Mouse (Mus musculus) layer of hippocampus, postnatal 36 days (tissue): Measurements from ENCODE around the gene Slc17a8. TPM values are rescaled to one million over a fixed set of nuclear protein-coding genes. Genes with fewer than 3 reads are reported as not detected.
"Not testable (repeated sequence)": the region's sequence is repeated elsewhere in the genome, so short reads cannot be mapped to it uniquely, and the experiment has no call there.

ENCODE experiments used
- DNase-seq, 2 experiments: peaks; one replicate each; pipeline ENCODE4 v3.0.0; 2022
- total RNA-seq, 2 experiments: library from RNA; stranded (reverse); gene quantifications; 2 replicates each; pipeline ENCODE4 v1.2.3; 2021

Gene Slc17a8
- total RNA-seq, 2 experiments from 2014 or later, result 3.2 to 3.9 TPM

GRCm38 (mm10) chr10:89589877-89590276 is 31.2 kb downstream of the Slc17a8 start:
- DNase-seq, result no peak

DNA sequence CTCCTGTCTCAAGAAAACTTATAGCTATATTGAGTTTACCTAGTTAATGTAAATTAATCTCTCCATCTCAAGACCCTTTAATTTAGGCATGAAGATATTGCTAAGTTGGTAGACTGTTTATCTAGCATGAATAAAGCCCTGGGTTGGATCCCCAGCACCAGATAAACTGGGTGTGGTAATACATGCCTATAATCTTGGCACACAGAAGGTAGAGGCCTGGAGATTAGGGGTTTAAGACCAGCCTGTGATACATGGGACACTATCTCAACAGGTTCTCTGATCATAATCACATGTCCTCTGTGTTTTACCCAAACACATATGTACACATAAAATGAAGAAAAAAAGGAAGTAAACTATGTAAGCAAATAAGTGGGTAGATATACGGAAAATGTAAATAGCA is 32.3 kb downstream of the Slc17a8 start:
- no peak for DNase-seq

DNA sequence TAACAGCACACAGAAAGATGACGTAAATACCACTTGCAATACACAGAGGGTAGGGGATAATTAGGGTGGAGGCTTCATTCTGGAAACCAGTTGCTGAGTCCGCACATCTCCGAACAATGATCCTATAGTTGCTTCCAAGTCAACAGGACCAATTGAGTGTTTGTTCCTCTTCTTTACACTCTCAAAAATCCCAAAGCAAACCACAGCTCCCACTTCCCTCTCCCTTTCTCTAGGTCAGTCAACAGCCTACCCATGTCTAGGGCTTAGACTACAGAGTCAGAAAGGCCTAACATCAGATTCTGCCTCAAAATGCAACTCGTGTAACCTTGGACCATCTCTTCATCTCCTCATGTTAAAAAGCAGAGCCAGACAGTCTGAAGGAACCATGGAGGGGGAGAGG is 36.3 kb downstream of the Slc17a8 start:
- DNase-seq, result no peak

GRCm38 (mm10) chr10:89578801-89579200 is 42.3 kb downstream of the Slc17a8 start:
- no peak for DNase-seq

- no peak for DNase-seq
These were observed 43.4 kb downstream of the Slc17a8 start for GRCm38 (mm10) chr10:89577666-89578065.

DNA sequence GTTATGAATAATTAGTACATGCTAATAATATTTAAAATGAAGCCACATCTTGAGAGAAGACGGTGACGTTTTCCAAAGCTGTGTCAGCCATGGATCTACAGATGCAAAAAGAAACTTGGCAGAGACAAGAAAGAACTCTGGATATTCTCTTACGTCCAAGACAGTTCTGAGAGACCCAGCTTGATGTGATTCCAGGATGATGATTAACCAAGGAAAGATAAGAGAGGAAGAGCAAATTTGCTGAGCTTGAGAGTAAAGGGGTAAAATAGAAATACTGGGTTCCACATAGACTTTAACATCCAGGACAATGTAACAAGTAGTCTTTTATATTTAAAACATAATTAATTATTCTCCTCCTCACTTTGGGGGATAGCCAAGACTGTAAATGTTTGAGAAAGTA is 47.6 kb downstream of the Slc17a8 start:
- DNase-seq, result no peak

DNA sequence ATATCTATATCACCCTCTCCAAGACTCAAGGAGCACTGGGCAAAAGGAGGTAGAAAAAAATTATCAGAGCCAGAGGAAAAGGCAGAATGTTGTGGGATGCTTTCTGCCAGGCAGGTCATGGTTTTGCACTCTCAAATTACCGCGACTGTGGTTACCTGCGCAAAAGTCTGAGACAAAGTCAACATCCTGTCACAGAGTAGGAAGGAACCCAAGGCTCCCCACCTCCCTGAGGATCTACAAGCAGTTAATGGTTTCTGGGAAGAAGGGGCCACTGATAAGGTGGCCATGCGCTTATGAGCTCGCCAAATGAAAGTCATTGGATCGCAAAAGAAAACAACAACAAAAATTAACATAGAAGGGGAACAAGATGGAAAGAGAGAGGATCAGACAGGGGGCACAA is 48.1 kb downstream of the Slc17a8 start:
- no peak for DNase-seq

DNA sequence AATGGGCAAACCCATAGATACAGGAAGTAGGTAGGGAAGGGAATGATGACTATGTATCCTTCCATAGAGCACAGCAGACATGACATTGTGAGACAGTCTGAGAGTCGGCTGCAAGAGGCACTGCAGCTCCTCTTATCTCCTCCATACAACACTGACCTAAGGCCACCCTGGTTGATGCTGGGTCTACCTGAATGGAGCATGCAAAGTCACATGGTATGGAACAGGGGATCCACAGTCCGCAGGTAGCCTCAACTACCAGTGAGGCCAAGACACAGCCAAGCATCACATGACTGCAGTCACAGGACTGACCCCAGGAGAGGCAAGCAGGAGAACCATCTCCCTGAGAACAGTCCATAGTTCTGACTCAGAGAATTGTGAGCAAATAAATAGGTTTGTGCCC is 53.7 kb downstream of the Slc17a8 start:
- DNase-seq, result no peak

GRCm38 (mm10) chr10:89565301-89566022 is 55.6 kb downstream of the Slc17a8 start:
- no peak for DNase-seq

DNA sequence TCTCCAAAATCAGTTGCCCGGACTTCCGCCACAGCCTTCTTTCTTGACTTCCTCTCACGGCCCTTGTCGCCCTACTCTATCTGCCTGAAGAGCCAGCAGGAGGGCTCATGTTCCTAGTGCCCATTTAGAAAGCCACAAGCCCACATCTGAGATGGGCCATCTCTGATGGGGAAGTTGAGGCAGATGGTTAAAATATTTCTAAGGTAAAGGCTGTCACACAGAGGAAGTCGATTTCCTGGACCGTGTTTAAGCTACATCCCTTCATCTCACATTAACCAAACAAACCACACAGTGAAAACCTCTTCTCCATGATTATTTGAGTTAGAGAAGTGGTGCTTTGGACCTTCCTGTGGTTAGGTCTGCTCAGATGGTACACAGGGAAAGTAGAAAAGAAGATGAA is 58.9 kb downstream of the Slc17a8 start:
- no peak for DNase-seq

DNA sequence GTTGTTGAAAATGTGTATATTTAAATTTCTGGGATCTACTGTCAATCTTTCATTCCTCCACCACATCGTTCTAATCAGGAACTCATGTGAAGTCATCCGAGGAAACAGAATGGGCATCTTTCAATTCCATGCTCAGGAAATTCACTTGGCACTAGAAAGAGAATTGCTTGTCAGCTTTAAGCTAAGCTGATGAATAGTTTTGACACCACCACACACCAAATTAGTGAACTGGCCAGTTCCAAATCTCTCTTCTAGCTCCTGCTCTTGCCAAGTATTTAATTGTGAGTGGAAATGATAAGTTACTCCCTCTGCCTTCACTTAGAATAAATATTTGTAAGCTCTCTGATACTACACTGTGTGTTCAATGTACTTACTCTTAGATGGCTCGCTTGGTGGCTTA is 61.7 kb downstream of the Slc17a8 start:
- DNase-seq, result no peak

DNA sequence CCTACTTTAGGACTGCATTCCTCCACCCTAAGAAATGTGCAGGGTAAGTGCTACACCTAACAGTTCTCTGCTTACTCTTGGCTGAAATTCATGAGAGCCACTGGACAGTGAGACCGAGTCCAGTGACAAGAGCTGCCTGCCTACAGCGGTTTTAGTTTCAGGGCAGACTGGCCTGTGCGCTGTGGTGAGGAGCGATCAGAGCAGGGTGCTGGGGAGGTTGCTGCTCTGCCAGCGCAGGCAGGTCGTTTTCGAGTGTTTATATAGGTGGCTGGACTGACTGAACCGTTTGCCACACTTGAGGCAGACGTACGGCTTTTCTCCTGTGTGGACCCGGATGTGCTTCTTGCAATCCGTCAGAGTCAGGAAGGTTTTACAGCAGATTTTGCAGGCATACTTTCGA is 66.2 kb downstream of the Slc17a8 start:
- not testable (repeated sequence) for DNase-seq

GRCm38 (mm10) chr10:89553855-89554254 is 67.2 kb downstream of the Slc17a8 start:
- not testable (repeated sequence) for DNase-seq

DNA sequence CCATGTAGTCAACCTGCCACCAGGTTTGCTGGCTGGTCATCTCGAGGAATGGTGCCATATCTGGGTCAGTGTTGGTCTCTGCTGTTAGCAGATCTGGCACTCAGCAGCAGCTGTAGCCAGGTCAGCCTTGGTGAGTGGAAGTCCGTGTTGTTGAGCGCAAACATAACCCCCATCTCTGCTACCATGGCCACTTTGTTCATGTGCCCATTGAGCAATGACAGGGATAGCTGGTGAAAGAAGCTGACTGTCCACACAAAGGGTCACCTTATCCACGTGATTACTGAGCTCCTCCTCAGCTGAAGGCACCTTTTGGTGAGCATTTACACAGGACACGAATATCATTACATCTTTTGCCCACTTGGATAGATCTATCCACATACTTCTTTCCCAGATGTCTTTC is 68.0 kb downstream of the Slc17a8 start:
- no peak for DNase-seq

DNA sequence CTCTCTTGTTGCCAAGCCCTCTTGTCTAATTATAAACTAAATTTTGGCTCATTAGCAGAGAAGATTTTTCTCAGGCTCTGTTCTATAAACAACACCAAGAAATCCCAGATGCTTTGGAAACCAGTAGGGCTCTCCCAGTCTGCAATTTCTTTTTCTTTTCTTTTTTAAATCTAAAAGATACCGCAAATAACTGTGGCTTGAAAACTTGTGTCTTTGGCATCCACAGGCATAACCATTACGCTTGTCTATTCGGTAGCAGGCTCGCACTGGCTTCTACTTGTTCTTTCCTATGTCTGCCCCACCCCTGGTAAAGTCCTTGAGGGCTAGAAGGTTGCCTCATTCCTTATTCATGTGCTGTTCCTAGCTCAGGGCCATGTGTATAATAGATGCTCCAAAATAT is 69.4 kb downstream of the Slc17a8 start:
- no peak for DNase-seq

GRCm38 (mm10) chr10:89548028-89548427 is 73.0 kb downstream of the Slc17a8 start:
- DNase-seq, result no peak

DNA sequence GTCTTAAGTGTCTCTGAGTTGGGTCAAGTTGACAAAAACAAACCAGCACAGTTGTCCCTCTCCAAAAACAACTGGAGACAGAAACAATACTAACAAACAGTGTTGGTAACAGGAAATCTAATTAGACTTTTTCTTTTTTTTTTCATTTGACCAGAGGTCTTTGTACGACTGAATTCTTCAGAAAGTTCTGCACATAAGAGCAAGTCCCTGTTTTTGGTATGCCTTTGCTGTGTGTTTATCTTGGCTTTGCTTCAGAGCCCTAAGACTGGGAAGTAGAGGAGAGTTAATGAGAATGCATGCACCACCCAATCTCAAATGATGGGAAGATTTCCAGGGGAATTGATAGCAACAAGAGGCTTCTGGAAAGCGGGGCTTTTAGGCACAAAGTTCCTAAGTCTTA is 74.1 kb downstream of the Slc17a8 start:
- no peak for DNase-seq

DNA sequence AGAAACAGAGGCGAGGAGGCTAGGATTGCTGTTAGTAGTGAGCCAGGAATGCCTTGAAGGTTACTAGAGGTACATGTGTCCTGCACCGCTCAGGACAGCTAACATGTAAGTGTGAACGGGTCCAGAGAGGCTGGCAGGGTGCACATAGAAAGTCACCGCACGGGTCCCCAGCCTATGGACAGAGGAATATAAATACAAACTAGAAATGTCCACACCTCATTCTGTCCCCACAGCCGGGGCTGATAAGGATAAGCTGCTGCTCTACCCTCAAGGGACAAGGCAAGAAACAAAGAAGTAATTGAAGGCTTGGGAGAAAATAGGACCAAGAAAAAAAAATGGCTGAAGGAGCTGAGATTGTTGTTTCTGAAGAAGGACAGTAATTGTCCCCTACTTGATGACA is 77.2 kb downstream of the Slc17a8 start:
- DNase-seq, result no peak

GRCm38 (mm10) chr10:89542321-89542720 is 78.7 kb downstream of the Slc17a8 start:
- DNase-seq, result no peak

DNA sequence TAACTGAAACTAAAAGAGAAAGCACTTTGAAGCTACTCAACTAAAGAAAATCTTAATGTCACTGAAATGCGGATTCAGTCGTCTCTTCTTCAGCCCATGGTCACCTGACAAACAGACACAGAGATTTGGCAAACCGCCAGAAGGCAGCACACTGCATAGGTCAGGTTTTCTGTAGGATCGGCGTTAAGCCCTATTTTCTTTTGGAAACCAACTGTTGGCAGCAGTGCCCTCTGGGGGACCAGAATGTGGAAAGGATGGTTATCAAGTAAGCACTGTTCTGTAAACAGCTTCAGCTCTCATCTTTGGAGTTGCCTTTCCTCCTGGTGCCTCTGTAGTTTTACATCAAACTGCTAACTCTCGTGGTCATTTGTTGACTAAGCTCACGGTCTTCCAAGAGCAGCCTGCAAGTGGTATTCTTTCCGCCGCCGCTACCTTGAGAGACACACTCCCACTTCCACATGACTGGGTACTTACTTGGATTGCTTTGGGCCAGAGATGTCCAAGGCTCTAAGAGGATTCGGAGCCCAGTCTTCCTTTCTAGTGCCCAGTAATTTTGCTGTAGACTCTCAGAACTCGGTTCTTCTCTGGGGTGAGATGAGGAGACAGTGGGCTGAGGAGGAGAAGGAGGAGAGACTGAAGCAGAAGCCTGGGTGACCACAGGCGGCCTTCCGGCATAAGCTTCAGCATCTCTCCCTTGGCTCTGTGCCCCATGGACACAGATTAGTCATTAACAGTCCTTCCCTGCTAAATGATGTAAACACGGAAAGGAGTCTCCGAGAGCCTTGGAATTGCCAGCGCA is 87.9 kb downstream of the Slc17a8 start, which contains the start of gene Nr1h4:
TSS of gene Nr1h4 (minus strand) at position 657 of the 799 bp plus-strand sequence.
- DNase-seq, result no peak

DNA sequence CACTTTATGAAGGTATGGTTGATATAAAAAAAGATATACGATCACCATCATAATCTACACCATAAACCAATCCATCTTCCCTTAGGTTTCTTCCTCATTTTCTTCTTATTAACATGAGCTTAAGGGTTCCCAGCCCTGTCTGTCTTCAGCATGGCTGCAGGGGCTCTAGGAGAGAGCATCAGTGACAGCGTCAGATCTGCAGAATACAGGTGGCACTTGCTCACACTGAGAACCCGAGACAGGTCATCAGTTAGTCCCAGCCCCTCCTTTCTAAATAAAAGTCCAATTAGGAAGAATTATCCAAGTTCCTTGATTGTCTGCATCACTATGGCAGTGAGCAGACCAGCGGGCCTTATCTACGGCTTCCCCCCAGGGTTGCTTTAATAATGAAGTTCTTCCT is 88.6 kb downstream of the Slc17a8 start:
- DNase-seq, result no peak

DNA sequence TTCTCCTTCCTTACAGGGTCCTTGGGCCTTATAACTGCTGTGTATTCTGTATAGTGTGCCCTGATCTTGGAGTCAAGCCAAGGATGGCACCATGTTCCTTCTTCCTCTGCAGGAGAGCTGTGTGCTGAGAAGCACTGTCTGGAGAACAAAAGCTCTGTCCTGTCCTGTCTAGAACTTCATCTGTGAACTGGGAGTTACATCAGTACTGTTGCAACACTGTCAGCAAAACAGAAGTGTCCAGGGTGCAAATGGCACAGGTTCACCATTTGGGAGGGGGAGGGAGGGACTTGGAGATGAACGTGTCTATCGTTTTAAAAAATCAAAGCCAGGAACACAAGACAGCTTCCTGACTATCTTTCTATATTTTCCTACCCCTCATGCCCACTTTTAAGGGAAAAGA is 89.1 kb downstream of the Slc17a8 start:
- no peak for DNase-seq

DNA sequence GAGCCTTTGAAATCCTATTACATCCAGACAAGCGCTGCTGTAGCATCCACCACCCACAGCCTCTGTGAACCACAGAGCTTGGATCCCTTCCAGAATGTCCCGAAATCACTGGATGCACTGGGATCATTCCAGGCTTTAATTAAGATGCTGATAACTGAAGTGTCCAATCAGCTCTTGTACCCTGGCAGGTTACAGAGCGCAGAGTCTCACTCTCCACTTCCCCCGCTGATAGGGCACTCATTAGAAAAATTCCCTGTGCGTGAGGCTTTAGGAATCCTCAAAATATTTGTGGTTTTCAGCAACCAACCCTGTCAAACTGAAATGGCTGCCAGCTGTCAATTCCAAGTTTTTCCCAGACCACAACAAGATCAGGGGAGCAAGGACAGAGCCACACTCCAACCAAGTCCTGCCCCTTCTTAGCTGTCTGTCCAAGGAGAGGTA is 89.8 kb downstream of the Slc17a8 start:
- no peak for DNase-seq

DNA sequence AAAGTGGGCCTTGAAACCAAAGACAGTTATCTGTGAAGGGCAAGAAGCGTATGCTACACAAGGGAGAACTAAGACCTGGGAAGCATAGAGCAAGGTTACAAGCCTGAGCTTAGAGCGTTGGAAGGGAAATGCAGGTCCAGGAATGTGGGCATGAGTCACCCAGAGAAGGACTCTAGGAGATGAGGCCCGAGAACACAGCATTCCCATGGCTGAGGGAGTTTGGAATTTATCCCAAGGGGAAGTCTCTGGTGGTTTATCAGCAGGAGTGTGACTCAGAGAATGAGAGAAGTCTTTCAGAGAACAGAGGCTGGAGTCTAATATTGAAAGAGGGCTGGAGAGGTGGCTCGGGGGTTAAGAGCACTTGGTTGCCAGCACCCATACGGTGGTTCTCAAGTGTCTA is 94.0 kb downstream of the Slc17a8 start:
- no peak for DNase-seq
